Mouse (Mus musculus): Measurements from ENCODE around the gene Gm4070. TPM values are rescaled to one million over a fixed set of nuclear protein-coding genes. Genes with fewer than 3 reads are reported as not detected.
"Not testable (repeated sequence)": the region's sequence is repeated elsewhere in the genome, so short reads cannot be mapped to it uniquely, and the experiment has no call there.

Gm4070 gene
- 0.56 TPM in 1 of 2 replicates, not detected in the other for polyA plus RNA-seq (2015; fragmentation: Nextera tagmentation; extraction: Ambion mirVana)

- not testable (repeated sequence) for H3K9ac ChIP-seq; ATAC-seq (ENCODE audit: extremely low read depth, insufficient number of reproducible peaks, low FRiP score, low TSS enrichment)
- WGBS = 53% methylated on average over 1 of the region's 1 CpGs
Observed at GRCm38 (mm10) chr7:105953812-105954211, at the start of gene Gm4070. TSS of gene Gm4070 (minus strand) at chr7:105953967.

GRCm38 (mm10) chr7:105954540-105954939, 773 bp upstream of the Gm4070 start:
- not testable (repeated sequence) for H3K36me3 ChIP-seq; H3K4me1 ChIP-seq; H3K9me3 ChIP-seq; H3K9ac ChIP-seq; ATAC-seq (ENCODE audit: extremely low read depth, insufficient number of reproducible peaks, low FRiP score, low TSS enrichment); H3K4me3 ChIP-seq; H3K27ac ChIP-seq (replicated peaks); H3K4me2 ChIP-seq; H3K27me3 ChIP-seq (replicated peaks)

More at GRCm38 (mm10) chr7:105953812-105954211, at the start of gene Gm4070:
- not testable (repeated sequence) for H3K4me2 ChIP-seq; H3K4me1 ChIP-seq; H3K27ac ChIP-seq (replicated peaks); H3K9me3 ChIP-seq; H3K36me3 ChIP-seq; H3K27me3 ChIP-seq (replicated peaks); H3K4me3 ChIP-seq

GRCm38 (mm10) chr7:105952408-105952807, 1.4 kb downstream of the Gm4070 start:
- H3K4me3 ChIP-seq; H3K27ac ChIP-seq (replicated peaks); ATAC-seq (ENCODE audit: extremely low read depth, insufficient number of reproducible peaks, low FRiP score, low TSS enrichment); H3K4me1 ChIP-seq; H3K9ac ChIP-seq; H3K9me3 ChIP-seq; H3K27me3 ChIP-seq (replicated peaks); H3K36me3 ChIP-seq; H3K4me2 ChIP-seq: not testable (repeated sequence)
- no CpG with 5 or more reads among the region's 5 CpGs for WGBS

- 100% methylated on average over 1 of the region's 3 CpGs for WGBS
- H3K36me3 ChIP-seq; H3K27me3 ChIP-seq (replicated peaks); H3K4me3 ChIP-seq; ATAC-seq (ENCODE audit: extremely low read depth, insufficient number of reproducible peaks, low FRiP score, low TSS enrichment); H3K27ac ChIP-seq (replicated peaks); H3K9me3 ChIP-seq; H3K9ac ChIP-seq; H3K4me1 ChIP-seq; H3K4me2 ChIP-seq: not testable (repeated sequence)
Observed at GRCm38 (mm10) chr7:105945238-105945637, 8.5 kb downstream of the Gm4070 start.

GRCm38 (mm10) chr7:105932132-105932531, 21.6 kb downstream of the Gm4070 start:
- H3K9me3 ChIP-seq; H3K4me2 ChIP-seq; H3K27me3 ChIP-seq (replicated peaks); ATAC-seq (ENCODE audit: extremely low read depth, insufficient number of reproducible peaks, low FRiP score, low TSS enrichment); H3K36me3 ChIP-seq; H3K27ac ChIP-seq (replicated peaks); H3K4me1 ChIP-seq; H3K4me3 ChIP-seq; H3K9ac ChIP-seq: not testable (repeated sequence)
- WGBS = no CpG with 5 or more reads among the region's 1 CpGs

- H3K27ac ChIP-seq (replicated peaks); H3K4me1 ChIP-seq; H3K27me3 ChIP-seq (replicated peaks); H3K4me2 ChIP-seq; H3K36me3 ChIP-seq; H3K9ac ChIP-seq; ATAC-seq (ENCODE audit: extremely low read depth, insufficient number of reproducible peaks, low FRiP score, low TSS enrichment); H3K9me3 ChIP-seq; H3K4me3 ChIP-seq: not testable (repeated sequence)
- no CpG with 5 or more reads among the region's 2 CpGs for WGBS
Observed at GRCm38 (mm10) chr7:105883588-105884336, 70.0 kb downstream of the Gm4070 start.

GRCm38 (mm10) chr7:105879717-105880484, 73.9 kb downstream of the Gm4070 start:
- not testable (repeated sequence) for H3K9ac ChIP-seq; H3K9me3 ChIP-seq; H3K4me2 ChIP-seq; H3K27me3 ChIP-seq (replicated peaks); ATAC-seq (ENCODE audit: extremely low read depth, insufficient number of reproducible peaks, low FRiP score, low TSS enrichment); H3K4me1 ChIP-seq; H3K36me3 ChIP-seq; H3K4me3 ChIP-seq; H3K27ac ChIP-seq (replicated peaks)
- WGBS = 66% methylated on average over 1 of the region's 2 CpGs

GRCm38 (mm10) chr7:105855718-105856560, 97.8 kb downstream of the Gm4070 start:
- not testable (repeated sequence) for H3K4me3 ChIP-seq; H3K4me2 ChIP-seq; H3K9ac ChIP-seq; H3K27me3 ChIP-seq (replicated peaks); H3K36me3 ChIP-seq; H3K4me1 ChIP-seq; H3K27ac ChIP-seq (replicated peaks); ATAC-seq (ENCODE audit: extremely low read depth, insufficient number of reproducible peaks, low FRiP score, low TSS enrichment); H3K9me3 ChIP-seq
- WGBS = no CpG with 5 or more reads among the region's 2 CpGs

Other genes with a start within 250 kb of the Gm4070 start
- 354 and 386 TPM in 2 replicates for gene Ilk, start 217.4 kb downstream of the Gm4070 start, polyA plus RNA-seq (2015; fragmentation: Nextera tagmentation; extraction: Ambion mirVana)
- 25.0 and 25.1 TPM in 2 replicates for gene Rrp8, start 216.6 kb downstream of the Gm4070 start, polyA plus RNA-seq (2015; fragmentation: Nextera tagmentation; extraction: Ambion mirVana)
- 120 and 134 TPM in 2 replicates for gene Taf10, start 209.6 kb downstream of the Gm4070 start, polyA plus RNA-seq (2015; fragmentation: Nextera tagmentation; extraction: Ambion mirVana)
- 80.7 and 88.2 TPM in 2 replicates for gene Tpp1, start 201.7 kb downstream of the Gm4070 start, polyA plus RNA-seq (2015; fragmentation: Nextera tagmentation; extraction: Ambion mirVana)
- 4.7 and 5.9 TPM in 2 replicates for gene Dchs1, start 166.3 kb downstream of the Gm4070 start, polyA plus RNA-seq (2015; fragmentation: Nextera tagmentation; extraction: Ambion mirVana)
- gene Mrpl17, start 142.9 kb downstream of the Gm4070 start, polyA plus RNA-seq (2015; fragmentation: Nextera tagmentation; extraction: Ambion mirVana) = 226 and 239 TPM in 2 replicates